Mouse (Mus musculus) embryonic facial prominence, embryonic 14.5 days (tissue): ENCODE results near the gene Neurog1. TPM values are rescaled to one million over a fixed set of nuclear protein-coding genes. Genes with fewer than 3 reads are reported as not detected.
A peak's percentile ranks its signal among the peaks of the same experiment; 100 is the strongest.

Experiments used
- ATAC-seq: fragments of 200-750 bp; cut with Nextera tagmentation; 2 replicates; pipeline ENCODE4 v1.8.0; 2017; ENCODE audit warnings: low read depth, moderate number of reproducible peaks, moderate TSS enrichment
- DNase-seq: peaks from one replicate; pipeline ENCODE4 v3.0.0-alpha.2; 2015; ENCODE audit warnings: low spot score
- H3K27ac ChIP-seq: fragments of 300-500 bp; sonication (generic); replicated peaks from 2 replicates; pipeline ENCODE4 v1.5.1; 2014; ENCODE audit warnings: low read depth, mild to moderate bottlenecking, low read length, moderate library complexity
- H3K27me3 ChIP-seq: fragments of 300-500 bp; sonication (generic); replicated peaks from 2 replicates; pipeline ENCODE4 v1.6.1; 2014; ENCODE audit warnings: low read length; ENCODE audit not compliant: control insufficient read depth, insufficient read depth
- H3K36me3 ChIP-seq: fragments of 300-500 bp; sonication (generic); 2 replicates; pipeline ENCODE4 v1.6.1; 2014; ENCODE audit warnings: low read length, mixed read lengths; ENCODE audit not compliant: control insufficient read depth, insufficient read depth
- H3K4me1 ChIP-seq: fragments of 300-500 bp; sonication (generic); 2 replicates; pipeline ENCODE4 v1.6.1; 2014; ENCODE audit warnings: antibody characterized with exemption, low read length; ENCODE audit not compliant: control insufficient read depth, insufficient read depth
- H3K4me2 ChIP-seq: fragments of 300-500 bp; sonication (generic); 2 replicates; pipeline ENCODE4 v1.6.1; 2014; ENCODE audit warnings: low read depth, mild to moderate bottlenecking, low read length, moderate library complexity, mixed read lengths
- H3K4me3 ChIP-seq: fragments of 300-500 bp; sonication (generic); 2 replicates; pipeline ENCODE4 v1.5.1; 2014; ENCODE audit warnings: low read depth, mild to moderate bottlenecking, low read length
- H3K9ac ChIP-seq: fragments of 300-500 bp; sonication (generic); 2 replicates; pipeline ENCODE4 v1.6.1; 2014; ENCODE audit warnings: low read depth, mild to moderate bottlenecking, low read length, moderate library complexity, mixed read lengths
- H3K9me3 ChIP-seq: fragments of 300-500 bp; sonication (generic); 2 replicates; pipeline ENCODE4 v1.6.1; 2016; ENCODE audit warnings: low read length; ENCODE audit not compliant: control insufficient read depth
- WGBS: fragments of 180-500 bp; shearing (Covaris S2); extraction: QIAGEN DNeasy Blood & Tissue Kit; methylation state at CpG from one replicate; pipeline ENCODE4 v1.1.7; 2014; 5-methylcytosine and 5-hydroxymethylcytosine counted together
- polyA plus RNA-seq: library from polyadenylated mRNA; unstranded; fragments of >200 nt; fragmentation: Nextera tagmentation; extraction: Ambion mirVana; gene quantifications from 2 replicates; pipeline ENCODE4 v1.2.1, GENCODE M21; 2014

Neurog1 gene
- polyA plus RNA-seq = 1.7 and 2.2 TPM in 2 replicates

DNA sequence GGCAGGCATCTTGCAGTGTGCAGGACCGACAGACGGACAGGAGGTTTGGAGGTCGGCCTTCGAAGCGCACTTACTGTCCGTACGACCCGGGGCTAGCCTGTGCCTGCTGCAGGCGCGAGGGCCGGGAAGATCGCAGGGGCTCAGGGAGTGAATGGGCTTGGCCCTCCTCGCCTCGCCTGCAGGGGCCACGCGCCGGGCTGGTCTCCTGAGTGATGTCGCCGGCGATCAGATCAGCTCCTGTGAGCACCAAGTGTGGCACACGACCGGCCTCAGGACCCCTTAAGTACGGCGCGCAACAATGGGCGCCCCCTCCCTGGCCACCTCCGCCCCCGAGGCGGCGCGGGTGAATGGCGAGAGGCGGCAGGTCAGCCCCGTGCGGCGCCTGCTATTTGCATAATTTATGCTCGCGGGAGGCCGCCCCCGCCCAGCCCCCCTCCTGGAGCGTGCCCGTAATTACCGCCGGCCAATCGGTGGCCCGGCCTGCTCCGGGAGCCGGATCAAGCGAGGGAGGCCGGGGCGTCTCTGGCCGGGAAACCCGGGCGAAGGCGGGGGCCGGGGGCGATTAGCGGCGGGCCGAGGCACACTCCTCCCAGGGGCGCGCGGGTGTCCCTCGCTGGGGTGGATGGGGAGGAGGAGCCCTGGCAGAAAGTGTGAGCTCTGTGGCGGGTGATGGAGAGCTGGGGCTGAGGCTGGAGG lies at the start of gene Neurog1:
Gene Neurog1, minus strand, starts transcription at position 240 of the 696 bp plus-strand sequence.
- DNase-seq (peak; percentile 46), ATAC-seq (peak; percentile 83)
- Histone ChIP-seq H3K9me3 (0 out of 2 replicates have a peak, but pooled peaks cover under 1% of the 10 kb centered on the region), H3K4me1 (0 out of 2 replicates have a peak, but pooled peaks cover 7% of the 10 kb centered on the region), H3K36me3 (no peaks in the 10 kb centered on the region), H3K27ac (no peak within 1 kb of the TSS), H3K27me3 (peaks cover 100% of the 10 kb centered on the region), H3K4me3 (peak within 1 kb of the TSS; percentile 38), H3K4me2 (peak within 1 kb of the TSS; percentile 63), H3K9ac (0 out of 2 replicates have a peak within 1 kb of the TSS, but pooled peaks have one; percentile 46)
- WGBS = under 1% methylated on average over 37 of the region's 65 CpGs

- no peaks in the 10 kb centered on the region for H3K36me3 ChIP-seq
- no peak overlapping the region for H3K4me3 ChIP-seq
- H3K9ac ChIP-seq = no peak overlapping the region
- DNase-seq (no peak), ATAC-seq (no peak)
- H3K27ac ChIP-seq = no peak overlapping the region
- H3K4me2 ChIP-seq = no peak overlapping the region
- peaks cover 35% of the 10 kb centered on the region for H3K27me3 ChIP-seq
- WGBS = 94% methylated on average over 11 of the region's 11 CpGs
- no peaks in the 10 kb centered on the region for H3K9me3 ChIP-seq
- no peaks in the 10 kb centered on the region; the same call in 1 of the 2 replicates for H3K4me1 ChIP-seq
These were observed 47.4 kb upstream of the Neurog1 start for GRCm38 (mm10) chr13:56299336-56299735.

GRCm38 (mm10) chr13:56296659-56297020 lies 44.7 kb upstream of the Neurog1 start:
- ATAC-seq = no peak
- Histone ChIP-seq H3K4me2 (peak overlapping the region; percentile 78), H3K4me1 (no peaks in the 10 kb centered on the region; the same call in 1 of the 2 replicates), H3K9me3 (no peaks in the 10 kb centered on the region), H3K4me3 (peak overlapping the region; percentile 60), H3K27ac (no peak overlapping the region), H3K9ac (peak overlapping the region; percentile 74; the same call in 1 of the 2 replicates), H3K27me3 (peaks cover 49% of the 10 kb centered on the region), H3K36me3 (peaks cover 10% of the 10 kb centered on the region; the same call in 1 of the 2 replicates)
- DNase-seq = no peak
- 5% methylated on average over 8 of the region's 8 CpGs for WGBS

GRCm38 (mm10) chr13:56295943-56296658 lies 44.1 kb upstream of the Neurog1 start, which contains the start of gene Cxcl14:
TSS of gene Cxcl14 (minus strand) at chr13:56296551.
- ATAC-seq (peak; percentile 56), DNase-seq (peak; percentile 79)
- Histone ChIP-seq H3K4me2 (peak within 1 kb of the TSS; percentile 78), H3K4me1 (no peaks in the 10 kb centered on the region; the same call in 1 of the 2 replicates), H3K36me3 (peaks cover 10% of the 10 kb centered on the region; the same call in 1 of the 2 replicates), H3K27me3 (peaks cover 49% of the 10 kb centered on the region), H3K27ac (no peak within 1 kb of the TSS; the same call in 1 of the 2 replicates), H3K9ac (peak within 1 kb of the TSS; percentile 74), H3K4me3 (peak within 1 kb of the TSS; percentile 60), H3K9me3 (no peaks in the 10 kb centered on the region)
- under 1% methylated on average over 51 of the region's 76 CpGs for WGBS

- no peaks in the 10 kb centered on the region; the same call in 1 of the 2 replicates for H3K4me1 ChIP-seq
- H3K4me2 ChIP-seq = peak overlapping the region; percentile 78
- peak overlapping the region; percentile 74 for H3K9ac ChIP-seq
- H3K36me3 ChIP-seq = peaks cover 10% of the 10 kb centered on the region; the same call in 1 of the 2 replicates
- H3K27ac ChIP-seq = no peak overlapping the region; the same call in 1 of the 2 replicates
- WGBS = 2% methylated on average over 13 of the region's 13 CpGs
- peaks cover 49% of the 10 kb centered on the region for H3K27me3 ChIP-seq
- H3K9me3 ChIP-seq = no peaks in the 10 kb centered on the region
- ATAC-seq (0 out of 2 replicates have a peak, but pooled peaks have one; percentile 7), DNase-seq (no peak)
- peak overlapping the region; percentile 60 for H3K4me3 ChIP-seq
These were observed 43.6 kb upstream of the Neurog1 start for GRCm38 (mm10) chr13:56295586-56295942.

- H3K4me2 ChIP-seq = peak overlapping the region; percentile 78
- no peak for DNase-seq
- WGBS = 6% methylated on average over 10 of the region's 10 CpGs
- H3K4me3 ChIP-seq = peak overlapping the region; percentile 60
- no peak for ATAC-seq
- peak overlapping the region; percentile 19; the same call in 1 of the 2 replicates for H3K27ac ChIP-seq
- H3K9ac ChIP-seq = peak overlapping the region; percentile 74
- no peaks in the 10 kb centered on the region; the same call in 1 of the 2 replicates for H3K4me1 ChIP-seq
- H3K27me3 ChIP-seq = peaks cover 49% of the 10 kb centered on the region
- H3K9me3 ChIP-seq = no peaks in the 10 kb centered on the region
- H3K36me3 ChIP-seq = peaks cover 10% of the 10 kb centered on the region; the same call in 1 of the 2 replicates
These were observed 42.9 kb upstream of the Neurog1 start for GRCm38 (mm10) chr13:56294908-56295307.

DNA sequence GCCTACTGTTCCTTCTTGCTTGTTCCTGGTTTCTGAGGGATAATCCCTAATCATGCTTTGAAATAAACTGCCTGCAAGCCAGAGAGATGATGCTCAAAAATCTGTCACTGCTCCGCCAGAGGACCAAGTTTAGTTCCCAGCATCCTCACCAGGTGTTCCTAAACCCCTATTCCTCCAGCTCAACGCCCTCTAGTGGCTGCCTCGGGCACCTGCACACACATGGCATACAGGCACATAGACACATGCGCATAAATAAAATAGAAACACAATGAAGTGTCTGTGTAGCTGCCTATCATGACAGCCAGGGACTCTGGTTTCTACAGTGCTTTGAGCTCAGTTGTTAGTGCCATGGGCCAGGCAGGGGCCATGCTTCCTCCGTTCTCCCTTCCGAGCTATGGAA lies 38.0 kb upstream of the Neurog1 start:
- Histone ChIP-seq H3K9ac (no peak overlapping the region), H3K27me3 (peaks cover 20% of the 10 kb centered on the region), H3K9me3 (no peaks in the 10 kb centered on the region), H3K4me3 (no peak overlapping the region), H3K27ac (0 out of 2 replicates have a peak overlapping the region, but pooled peaks have one; percentile 41), H3K4me2 (no peak overlapping the region), H3K4me1 (peaks cover 8% of the 10 kb centered on the region), H3K36me3 (peaks cover 10% of the 10 kb centered on the region; the same call in 1 of the 2 replicates)
- DNase-seq = no peak
- WGBS = 74% methylated on average over 6 of the region's 6 CpGs
- ATAC-seq = no peak

DNA sequence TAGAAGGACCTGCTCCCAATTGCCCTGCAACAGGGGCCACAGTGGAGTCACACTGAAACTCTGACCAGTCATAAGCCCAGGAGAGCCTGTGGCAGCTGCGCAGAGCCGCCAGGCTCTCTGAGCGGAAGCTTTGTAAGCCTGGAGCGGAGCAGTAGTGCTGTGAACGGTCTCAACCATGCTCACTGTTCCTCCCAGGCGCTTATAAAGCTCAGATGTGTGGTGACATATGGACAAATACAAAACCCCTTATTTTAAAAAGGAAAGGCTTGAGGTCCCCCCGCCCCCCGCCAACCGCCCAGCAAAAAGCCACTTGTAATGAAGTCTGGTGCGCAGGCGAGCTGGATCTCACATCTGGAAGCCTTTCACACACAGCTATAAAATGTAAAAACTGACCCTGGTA lies 37.3 kb upstream of the Neurog1 start:
- 26% methylated on average over 11 of the region's 11 CpGs for WGBS
- Histone ChIP-seq H3K4me1 (peaks cover 8% of the 10 kb centered on the region), H3K9me3 (no peaks in the 10 kb centered on the region), H3K36me3 (peaks cover 10% of the 10 kb centered on the region; the same call in 1 of the 2 replicates), H3K9ac (no peak overlapping the region), H3K4me2 (peak overlapping the region; percentile 23; the same call in 1 of the 2 replicates), H3K27me3 (peaks cover 13% of the 10 kb centered on the region), H3K4me3 (no peak overlapping the region), H3K27ac (no peak overlapping the region; the same call in 1 of the 2 replicates)
- peak; percentile 58 for DNase-seq
- ATAC-seq = peak; percentile 60; the same call in 1 of the 2 replicates
